Mouse (Mus musculus) lung, postnatal 14 days (tissue): ENCODE data around the gene Gper1.

Experiments used
- DNase-seq: peaks from one replicate; pipeline ENCODE4 v3.0.0; 2021

The Gper1 gene

DNA sequence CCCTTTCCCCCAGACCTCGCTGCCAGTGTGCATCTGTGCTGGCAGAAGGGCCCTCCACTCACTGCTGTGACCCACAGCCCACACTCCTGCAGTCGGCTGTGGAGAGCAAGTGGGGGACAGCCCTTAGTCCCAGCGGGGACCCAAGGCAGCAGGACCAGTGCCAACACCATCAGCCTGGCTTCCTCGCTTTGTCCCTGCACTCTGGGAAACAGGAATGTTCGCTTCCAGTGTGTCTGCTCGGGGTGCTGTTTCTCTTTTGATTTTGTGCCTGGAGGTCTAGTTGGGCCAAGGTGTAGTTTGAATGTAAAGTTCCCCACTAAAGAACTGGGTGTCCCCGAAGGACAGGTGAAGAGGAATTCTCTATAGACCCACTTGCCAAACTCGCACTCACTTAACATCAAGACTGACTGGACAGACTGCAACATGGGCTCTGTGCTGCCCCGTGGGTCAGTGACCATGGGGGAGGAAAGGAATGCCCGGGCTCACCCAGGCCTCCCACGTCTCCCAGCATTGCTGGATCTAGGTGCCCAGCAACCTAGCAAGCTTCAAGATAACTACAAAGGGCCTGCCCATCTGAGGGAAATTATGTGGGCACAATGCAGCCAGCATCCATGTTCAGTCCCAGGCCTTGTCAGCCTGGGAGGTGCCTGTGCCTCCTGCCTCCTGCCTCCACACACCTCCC, 31.5 kb upstream of the Gper1 start:
- no peak for DNase-seq

DNA sequence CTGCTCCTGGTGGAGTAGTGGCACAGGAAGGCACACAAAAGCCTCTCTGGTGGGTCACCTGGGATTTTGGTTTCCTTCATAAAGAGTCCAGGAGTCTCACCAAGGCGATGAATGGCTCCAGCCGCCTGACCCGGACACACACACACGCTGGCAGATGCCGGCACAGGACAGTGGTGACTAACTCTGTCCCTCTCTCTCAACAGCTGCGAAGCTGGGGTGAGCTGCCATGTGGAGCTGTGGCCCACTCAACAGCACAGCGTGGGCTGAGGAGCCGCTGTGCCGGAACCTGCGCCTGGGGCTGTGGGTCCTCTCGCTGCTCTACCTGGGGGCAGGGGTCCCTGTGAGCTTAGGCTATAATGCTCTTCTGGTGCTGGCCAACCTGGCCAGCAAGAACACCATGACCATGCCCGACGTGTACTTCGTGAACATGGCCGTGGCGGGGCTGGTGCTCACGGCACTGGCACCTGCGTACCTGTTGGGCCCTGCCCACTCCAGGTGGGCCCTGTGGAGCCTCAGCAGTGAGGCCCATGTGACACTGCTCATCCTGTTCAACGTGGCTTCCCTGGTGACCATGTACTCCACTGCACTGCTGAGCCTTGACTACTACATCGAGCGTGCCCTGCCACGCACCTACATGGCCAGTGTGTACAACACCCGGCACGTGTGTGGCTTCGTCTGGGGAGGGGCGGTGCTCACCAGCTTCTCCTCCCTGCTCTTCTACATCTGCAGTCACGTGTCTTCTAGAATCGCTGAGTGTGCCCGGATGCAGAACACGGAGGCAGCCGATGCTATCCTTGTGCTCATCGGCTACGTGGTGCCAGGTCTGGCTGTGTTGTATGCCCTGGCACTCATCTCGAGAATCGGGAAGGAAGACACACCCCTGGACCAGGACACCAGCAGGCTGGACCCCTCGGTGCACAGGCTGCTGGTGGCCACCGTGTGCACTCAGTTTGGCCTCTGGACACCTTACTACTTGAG, 30.4 kb upstream of the Gper1 start:
- no peak for DNase-seq

DNA sequence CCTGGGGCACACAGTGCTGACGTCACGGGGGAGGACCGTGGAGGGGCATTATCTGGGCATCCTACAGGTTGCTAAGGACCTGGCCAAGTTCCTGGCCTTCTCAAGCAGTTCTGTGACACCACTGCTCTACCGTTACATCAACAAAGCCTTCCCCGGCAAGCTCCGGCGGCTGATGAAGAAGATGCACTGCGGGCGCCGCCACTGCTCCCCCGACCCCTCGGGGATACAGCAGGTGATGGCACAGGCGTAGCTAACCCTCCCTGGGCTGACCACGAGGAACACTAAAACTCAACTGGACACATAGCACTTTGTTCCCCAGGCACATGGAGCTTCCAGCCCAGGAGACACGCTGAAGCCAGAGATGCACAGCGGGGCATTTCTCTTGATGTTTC, 29.8 kb upstream of the Gper1 start:
- no peak for DNase-seq

DNA sequence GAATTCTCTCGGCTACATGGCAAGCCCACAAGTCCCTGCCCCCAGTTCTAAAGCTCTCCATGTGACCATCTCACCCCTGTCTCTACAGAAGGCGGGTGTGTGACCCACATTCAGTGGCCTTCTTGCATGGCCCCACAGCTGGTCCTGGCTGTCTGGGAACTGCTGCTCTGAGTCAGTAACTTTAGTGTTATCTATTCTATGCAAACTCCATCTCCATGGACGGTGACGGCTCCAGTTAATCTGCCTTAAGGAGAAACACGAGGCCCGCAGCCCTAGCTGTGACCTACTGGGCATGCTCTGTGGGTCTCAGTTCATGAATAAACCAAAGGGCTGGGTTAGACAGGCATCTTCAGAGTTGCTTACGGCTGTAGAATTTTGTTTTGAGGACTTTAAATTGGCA, 28.6 kb upstream of the Gper1 start:
- no peak for DNase-seq

DNA sequence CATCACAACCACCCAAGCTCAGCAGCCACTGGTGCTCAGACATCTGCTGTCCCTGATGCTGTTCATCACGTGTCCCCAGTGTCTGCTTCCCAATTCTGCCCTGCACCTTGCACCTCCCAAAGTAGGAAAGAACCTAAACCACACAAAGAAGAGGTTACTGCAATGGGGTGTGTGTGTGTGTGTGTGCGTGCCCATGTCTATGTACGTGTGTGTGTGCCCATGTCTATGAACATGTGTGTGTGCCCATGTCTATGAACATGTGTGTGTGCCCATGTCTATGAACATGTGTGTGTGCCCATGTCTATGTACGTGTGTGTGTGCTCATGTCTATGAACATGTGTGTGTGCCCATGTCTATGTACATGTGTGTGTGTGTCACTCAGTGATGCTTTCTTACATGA, 27.4 kb upstream of the Gper1 start:
- DNase-seq: no peak

DNA sequence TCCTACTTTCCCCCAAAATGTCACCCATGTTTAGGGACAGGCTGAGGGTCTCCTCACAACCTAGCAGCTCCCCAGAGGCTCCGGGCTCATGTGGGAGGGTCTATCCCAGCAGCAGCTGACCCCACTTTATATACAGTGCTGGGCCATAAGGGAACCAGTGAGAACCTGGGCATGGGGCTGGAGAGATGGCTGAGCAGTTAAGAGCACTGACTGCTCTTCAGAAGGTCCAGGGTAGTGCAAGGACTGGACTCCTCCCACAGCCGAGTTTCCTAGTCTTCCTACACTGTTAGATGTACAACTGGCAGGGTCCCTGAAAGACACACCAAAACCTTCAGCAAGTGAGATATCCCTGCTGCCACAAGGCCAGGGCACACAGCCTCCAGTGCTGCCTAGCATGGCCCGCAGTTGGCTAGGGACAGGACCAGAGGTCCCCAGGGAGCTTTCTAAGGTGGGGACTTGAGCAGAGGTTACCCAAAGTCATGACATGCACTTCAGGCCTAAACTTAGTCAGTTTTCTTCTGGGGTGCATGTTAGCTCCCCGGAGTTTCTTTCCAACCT, 25.5 kb upstream of the Gper1 start:
- no peak for DNase-seq

DNA sequence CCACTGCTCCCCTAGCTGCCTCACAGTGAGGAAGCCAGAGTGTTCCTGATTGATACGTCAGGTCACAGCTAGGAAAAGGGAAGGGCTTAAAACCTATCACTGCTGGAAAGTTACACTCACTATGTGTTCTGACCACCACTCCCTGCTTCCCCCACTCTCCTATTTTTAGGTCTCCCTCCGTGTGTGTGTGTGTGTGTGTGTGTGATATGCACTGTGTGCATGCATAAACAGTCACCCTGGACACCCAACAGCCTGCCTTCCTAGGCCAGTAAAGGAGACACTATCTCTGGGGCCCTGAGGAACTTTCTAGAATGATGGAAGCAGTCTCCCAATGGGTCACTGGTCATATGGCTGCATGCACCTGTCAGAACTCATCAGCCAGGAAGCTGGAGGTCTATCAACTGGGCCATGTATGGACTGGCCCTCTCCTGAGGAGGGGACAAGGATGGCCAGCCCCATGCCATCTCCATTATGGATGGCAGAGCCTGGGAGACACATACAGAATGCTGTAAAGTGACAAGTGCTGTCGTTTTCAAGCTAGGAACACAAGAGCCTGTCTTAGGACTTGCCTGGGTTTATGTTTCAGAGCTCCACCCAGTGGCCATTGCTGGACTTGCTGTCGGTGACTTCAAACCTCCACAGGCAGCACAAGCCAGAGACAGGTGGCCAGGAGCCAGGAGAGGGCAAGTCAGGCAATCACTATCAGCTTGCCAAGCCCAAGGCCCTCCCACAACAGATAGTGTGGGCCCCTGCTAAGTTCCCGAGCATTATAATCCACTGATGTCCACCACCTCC, 24.8 kb upstream of the Gper1 start:
- DNase-seq: peak; percentile 95

DNA sequence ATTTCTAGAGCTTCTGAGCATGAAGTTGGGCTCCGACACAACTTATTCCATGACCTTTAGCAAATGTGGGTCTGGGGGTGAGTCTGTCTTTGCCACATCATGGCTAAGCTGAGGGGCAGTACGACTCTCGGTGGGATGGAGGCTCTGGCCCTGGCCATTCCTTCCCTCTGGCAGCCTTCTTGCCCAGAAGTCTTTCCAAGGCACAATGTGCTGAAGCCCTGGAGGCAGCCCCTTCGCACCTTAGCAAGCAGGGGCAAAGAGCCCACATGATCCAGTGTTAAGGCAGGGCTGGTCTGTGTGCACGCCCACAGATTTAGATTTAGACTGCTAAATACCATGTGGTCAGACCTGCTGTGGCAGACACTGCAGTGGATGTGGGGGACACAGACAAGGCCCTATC, 24.2 kb upstream of the Gper1 start:
- DNase-seq: no peak

DNA sequence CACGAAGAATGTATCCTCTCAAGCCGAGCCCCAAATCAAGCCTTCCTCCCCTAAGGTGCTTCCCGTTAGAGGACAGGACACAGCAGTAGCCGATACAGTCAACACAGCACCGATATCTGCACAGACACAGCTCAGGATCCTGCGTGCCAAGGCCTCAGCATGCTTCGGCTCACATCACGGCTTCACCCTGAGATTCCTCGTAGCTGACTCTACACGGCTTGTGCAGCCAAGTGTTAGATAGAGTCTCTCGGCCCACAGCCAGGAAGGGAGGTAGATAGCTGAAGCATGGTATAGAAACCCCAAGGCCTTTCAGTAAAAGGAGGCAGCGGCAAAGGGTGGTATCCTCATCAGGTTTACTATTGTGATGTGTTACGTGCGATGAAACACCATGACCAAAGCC, 23.0 kb upstream of the Gper1 start:
- no peak for DNase-seq

DNA sequence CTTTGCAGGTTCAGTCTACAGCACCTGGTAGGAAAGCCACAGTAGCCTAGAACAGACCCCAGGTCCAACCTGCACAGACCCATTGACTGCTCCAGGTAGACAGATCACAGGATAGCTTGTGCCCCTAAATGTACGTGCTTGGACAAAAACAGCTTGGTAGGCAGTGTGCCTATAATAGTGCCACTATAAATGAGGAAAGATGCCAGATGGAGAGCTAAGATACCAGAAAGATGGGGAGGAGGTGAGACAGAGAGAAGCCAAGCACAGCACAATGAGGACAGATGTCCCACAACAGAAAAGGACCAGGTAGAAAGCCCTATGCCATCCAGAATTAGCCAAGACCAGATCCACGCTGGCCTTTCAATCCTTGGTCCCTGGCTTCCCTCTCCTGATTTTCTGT, 20.8 kb upstream of the Gper1 start:
- DNase-seq: no peak

DNA sequence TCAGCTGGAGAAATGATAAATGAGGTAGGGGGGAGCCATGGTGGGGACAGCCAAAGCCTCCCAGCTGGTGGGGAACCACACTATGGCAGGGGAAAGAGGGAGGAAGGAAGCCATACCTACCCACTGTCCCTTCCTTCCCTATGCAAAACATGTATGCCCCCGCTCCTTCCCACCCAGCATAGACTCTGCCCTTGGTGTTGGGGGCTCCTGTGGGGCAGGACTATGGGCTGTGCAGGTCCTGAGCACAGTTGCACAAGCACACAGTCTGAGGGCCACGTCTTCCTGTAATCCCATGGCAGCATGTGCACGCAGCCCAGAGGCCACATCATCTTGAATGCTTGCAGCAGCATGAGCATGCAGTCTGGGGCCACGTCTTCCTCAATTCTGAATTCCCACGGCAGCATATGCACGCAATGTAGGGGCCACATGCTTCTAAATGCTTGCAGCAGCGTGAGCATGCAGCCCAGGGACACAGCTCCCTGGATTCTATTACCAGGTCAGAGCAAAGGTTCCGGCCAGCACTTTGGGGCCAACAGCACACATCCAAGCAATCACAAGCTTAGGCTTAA, 19.2 kb upstream of the Gper1 start:
- no peak for DNase-seq

DNA sequence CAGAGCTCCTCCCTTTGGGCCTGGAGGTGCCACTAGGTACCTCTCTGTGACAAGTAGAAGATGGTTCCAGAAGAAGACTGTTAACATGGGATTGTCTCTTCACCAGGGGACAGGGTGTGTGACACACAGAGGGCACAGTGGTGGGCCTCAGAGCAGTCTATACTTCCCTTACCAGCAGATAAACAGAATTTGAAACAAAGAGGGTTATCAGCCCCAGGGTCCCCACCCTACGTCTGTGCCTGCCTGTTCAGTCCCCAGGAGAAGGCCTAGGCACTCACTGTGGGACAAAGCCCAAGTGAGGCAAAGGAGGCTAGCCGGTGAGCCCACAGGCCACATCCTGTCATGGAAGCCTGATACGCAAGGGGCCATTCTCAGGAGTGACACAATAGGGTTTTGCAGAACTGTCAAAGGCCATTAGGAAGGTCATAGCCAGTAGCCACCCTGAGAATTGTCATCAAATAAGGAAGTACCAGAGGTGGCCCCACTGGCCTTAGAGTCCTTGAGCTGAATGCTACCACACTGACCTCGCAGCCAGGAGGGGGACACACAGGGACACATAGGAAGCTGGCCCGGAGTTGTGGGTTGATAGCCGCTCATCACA, 18.1 kb upstream of the Gper1 start, which contains the start of gene C130050O18Rik:
Gene C130050O18Rik (plus strand): TSS at position 480 of the 601 bp plus-strand sequence.
- no peak for DNase-seq

DNA sequence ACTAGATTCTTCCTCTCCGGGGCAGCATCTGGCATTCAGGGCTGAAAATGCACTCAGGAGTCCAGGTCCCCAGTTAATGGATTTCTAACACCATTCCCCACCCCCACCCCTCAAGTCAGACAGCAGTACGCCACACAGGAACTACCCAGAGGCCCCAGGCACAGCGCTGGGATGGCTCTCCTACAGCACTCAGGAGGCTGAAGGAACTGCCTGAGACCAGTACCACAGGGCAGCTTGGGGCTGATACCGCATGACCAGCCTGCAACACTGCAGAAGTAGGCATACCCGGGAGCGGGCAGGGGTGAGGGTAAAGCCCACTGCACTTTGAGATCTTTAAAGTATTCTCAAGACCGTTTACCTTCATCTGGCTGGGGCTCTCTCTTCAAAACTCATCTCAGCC, 17.5 kb upstream of the Gper1 start:
- no peak for DNase-seq

DNA sequence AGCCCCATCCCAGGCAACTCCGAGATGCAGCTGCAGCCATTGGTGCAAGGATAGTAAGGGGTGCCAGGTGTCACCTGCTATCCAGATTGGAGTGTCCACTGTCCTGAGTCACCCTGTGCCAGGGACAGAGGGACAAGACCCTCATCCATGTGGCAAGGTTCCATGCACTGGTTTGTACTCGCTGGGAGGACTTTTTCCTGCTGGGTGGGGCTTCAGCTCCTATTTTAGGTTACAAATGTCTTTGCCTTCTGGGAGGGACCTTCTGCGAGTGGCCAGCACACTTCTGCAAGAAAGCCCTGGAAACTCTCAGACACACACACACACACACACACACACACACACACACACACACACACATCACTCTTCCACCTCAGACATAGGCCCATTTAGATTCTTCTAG, 17.0 kb upstream of the Gper1 start:
- no peak for DNase-seq

DNA sequence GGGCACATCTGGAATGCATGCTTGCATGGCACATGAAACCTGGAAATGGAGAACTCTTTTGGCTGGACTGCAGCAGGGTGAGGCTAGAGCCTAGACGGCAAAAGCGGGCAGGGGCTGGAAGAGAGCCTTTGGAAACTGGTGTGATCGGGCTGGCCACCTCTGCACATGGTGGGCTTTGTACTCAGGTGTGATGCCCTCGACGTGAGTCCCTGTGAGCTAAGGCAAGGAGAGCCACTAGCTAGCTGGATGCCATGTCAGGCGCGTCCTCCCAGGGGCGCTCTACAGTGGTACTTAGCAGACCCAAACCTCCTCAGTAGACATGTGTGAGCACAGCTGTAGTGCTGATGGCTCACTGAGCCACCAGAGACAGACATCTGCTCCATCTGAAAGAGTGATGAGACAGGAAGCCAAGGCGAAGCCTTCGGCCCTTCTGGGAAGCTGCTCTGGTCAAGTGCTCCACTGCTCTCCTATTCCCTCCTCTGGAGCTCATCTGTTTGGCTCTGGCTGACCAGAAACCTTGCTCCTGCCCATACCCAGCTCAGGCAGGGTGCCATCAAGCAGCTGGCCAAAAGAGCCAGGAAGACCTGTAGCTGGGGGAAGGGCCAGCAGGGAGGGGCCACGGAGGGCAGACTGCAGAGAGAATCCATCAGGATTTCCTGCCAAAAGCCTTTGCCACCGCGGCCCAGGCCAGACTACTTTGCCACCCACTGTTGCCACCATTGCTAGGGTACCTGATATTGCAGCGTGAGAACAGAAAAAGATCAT, 15.6 kb upstream of the Gper1 start:
- no peak for DNase-seq

DNA sequence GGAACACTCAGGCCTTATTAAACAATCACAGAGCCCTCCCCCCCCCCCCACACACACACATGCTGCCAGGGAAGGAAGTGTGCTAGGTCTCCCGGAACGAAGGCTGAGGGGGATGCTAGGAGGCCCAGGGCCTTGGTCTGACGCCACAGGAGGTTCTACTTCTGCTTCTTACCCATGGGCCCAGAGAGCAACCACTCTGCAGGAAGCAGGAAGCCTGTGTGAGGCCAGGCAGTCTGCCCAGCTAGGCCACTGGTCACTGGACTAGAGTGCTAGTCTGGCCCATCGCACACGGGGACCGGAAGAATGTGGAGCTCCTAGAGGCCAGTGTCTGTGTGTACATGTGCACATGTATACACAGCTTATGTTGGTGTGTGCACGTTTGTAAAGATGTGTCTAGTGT, 14.4 kb upstream of the Gper1 start:
- DNase-seq: no peak

DNA sequence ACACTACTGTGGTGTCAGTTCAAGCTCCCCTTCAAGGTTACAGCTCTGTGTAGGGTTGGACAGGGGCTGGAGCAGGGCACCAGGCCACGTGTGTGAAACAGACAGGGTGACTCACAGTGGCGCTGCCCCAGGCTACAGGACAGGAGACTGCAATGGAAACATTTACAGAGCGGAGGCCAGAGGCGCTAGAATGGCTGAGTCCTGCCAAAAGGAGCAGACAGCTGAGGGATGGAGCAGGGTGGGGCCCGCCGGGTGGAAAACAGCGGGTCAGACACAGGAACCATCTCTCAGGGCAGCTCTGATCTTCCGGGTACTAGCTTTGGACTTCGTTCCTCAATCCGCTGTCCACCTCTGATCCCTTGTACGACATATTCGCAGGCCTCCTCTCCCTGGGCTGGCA, 13.5 kb upstream of the Gper1 start:
- peak; percentile 72 for DNase-seq

DNA sequence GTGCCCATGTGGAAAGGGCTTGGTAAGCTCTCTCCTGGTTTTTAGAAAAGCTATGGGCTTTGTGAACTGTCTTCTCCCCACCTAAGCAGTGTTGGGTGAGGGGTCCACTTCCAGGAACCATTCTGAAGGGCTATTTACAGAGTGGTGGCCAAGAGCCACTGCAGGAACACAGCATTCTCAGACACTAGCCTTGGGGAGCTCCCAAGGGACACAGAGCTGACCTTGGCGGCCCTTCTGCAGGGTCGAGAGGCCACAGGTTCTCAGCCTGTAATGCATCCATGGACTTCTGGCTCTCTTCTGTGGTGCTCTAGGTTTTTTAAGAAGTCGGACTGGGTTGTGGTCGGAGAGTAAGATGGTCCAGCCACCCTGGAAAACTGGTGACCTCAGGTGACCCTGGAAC, 12.9 kb upstream of the Gper1 start:
- no peak for DNase-seq

DNA sequence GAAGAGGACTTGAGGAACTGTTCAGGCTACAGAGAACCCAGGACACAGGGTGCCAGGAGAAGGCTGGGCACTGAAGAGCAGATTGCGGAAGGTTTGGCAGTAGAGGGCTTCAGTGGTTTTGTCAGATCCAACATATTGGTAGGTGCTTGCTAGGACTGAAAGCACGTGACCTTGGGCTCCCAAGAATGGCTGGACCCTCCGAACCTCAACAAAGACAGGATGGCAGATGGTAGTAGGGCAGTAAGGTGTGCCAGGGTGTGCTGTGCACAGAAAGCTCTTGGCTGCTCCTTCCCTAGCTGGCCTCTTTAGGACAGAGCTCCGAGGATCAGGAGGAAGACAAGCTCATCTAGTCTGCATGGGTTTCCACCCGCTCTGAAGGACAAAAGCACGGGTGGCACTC, 11.8 kb upstream of the Gper1 start:
- DNase-seq: no peak

DNA sequence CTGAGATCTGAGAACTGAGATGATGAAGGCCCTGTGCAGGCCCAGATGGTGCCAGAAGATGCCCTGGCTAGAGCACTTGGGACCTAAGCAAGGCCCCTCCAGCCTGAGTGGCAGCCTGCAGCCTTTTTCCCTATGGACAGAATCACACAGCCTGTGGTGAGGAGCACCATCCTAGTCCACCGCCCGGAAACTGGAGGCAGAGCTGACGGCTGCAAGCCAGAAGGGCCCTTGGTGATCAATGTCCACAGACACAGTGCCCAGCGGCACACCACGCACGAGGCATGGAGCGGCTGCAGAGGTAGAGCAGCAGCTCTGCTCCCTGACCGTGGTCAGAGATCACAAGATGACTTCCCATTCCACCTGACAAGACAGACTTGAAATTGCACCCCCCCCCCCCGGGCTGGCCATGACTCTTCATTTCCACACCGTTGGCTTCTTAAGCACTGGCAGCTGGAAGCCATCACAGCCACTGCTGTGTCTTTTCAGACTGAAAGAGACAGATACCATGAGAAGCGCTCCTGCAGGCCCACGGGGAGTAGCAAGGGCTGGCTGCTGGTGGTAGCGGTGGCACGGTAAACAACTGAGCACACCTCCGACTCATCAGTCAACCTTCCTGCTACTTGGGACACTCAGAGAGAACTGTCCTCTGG, 11.2 kb upstream of the Gper1 start:
- peak; percentile 50 for DNase-seq

DNA sequence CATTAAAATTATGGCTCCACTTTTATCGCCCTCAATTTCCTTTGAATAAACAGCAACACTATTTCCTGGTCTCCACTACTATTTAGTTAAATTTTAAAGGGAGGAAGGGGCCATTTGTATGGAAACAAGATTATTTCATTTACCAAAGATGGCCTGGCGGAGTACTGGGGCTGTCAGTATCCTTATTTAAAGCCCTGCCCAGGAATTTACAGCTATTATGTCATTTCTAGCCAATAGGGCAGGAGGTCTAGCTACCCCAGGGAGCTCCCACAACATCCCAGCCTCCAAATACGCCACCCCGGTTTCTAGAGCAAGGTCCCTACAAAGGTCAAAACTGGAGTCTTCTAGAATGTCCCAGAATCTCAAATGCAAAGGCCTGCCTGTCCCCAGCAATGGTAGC, 9.4 kb upstream of the Gper1 start:
- DNase-seq: no peak
